Mouse (Mus musculus) liver, embryonic 14.5 days (tissue): Measurements from ENCODE around the gene Mob1a.

Source experiments
- CTCF ChIP-seq: IDR thresholded peaks from 2 replicates; pipeline ENCODE4 v1.5.1; 2016; ENCODE audit warnings: antibody characterized with exemption, low read depth, control low read depth
- EP300 ChIP-seq: IDR thresholded peaks from 2 replicates; pipeline ENCODE4 v1.6.1; 2016; ENCODE audit warnings: antibody characterized with exemption, low read depth

DNA sequence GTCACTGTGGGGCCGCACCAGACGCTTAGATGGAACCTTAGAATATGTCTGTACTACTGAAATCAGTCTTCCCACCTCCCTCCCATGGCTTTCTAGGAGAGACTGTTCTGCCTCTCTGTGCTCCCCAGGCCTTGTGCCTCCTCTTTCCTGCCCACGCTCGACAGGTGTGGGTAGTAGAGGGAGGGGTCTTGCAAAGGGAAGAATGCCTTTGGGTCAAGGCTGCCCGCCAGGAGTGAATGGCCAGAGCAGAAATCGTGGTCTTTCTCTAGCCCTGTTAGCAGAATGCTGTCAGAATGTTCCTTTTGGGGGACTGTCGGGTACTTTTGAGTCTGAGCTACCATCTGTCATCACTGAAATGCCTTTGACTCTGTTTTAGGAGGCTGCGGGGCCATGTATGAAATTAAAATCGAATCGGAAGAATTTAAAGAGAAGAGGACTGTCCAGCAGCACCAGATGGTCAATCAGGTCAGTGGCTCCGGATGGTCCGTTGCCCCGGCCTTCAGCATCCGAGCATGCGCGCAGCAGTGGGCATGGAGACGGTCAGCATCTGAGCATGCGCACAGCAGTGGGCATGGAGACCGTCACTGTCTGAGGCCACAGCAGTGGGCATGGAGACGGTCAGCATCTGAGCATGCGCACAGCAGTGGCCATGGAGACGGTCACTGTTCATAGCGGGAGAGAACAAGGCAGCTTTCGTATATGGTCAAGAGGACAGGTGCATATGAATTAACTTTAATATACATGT lies 27.0 kb downstream of the Mob1a start:
- TF ChIP-seq CTCF (no peak), EP300 (no peak)
